Mouse (Mus musculus) adrenal gland, adult 8-10 months (tissue): ENCODE data around the gene Pnrc1. TPM values are rescaled to one million over a fixed set of nuclear protein-coding genes. Genes with fewer than 3 reads are reported as not detected.

ENCODE experiments used
- DNase-seq: peaks from one replicate; pipeline ENCODE4 v3.0.0; 2022
- total RNA-seq, 4 experiments: library from RNA; stranded (reverse); gene quantifications; 2 replicates each; pipeline ENCODE4 v1.2.4; 2022

Pnrc1 gene
- total RNA-seq, 4 experiments from 2014 or later: 132 to 175 (median 155) TPM

DNA sequence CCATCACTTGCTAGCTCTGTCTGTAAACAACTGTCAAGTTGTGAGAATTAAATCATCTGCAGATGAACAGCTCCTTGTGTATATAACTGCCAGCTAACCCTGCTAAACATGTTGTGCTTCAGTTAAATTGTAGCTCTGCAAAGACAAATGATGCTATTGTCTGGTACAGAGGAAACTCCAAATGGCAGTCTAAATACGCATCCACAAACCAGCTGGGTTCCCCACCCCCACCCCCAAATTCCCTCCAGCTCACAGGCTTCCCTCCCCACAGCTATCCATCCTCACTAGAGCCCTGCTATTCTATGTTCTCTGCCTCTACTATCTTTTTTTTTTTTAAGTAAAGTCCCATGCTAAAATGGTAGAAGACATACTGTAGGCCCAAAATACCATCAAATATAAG lies 68.1 kb downstream of the Pnrc1 start:
- DNase-seq: no peak

DNA sequence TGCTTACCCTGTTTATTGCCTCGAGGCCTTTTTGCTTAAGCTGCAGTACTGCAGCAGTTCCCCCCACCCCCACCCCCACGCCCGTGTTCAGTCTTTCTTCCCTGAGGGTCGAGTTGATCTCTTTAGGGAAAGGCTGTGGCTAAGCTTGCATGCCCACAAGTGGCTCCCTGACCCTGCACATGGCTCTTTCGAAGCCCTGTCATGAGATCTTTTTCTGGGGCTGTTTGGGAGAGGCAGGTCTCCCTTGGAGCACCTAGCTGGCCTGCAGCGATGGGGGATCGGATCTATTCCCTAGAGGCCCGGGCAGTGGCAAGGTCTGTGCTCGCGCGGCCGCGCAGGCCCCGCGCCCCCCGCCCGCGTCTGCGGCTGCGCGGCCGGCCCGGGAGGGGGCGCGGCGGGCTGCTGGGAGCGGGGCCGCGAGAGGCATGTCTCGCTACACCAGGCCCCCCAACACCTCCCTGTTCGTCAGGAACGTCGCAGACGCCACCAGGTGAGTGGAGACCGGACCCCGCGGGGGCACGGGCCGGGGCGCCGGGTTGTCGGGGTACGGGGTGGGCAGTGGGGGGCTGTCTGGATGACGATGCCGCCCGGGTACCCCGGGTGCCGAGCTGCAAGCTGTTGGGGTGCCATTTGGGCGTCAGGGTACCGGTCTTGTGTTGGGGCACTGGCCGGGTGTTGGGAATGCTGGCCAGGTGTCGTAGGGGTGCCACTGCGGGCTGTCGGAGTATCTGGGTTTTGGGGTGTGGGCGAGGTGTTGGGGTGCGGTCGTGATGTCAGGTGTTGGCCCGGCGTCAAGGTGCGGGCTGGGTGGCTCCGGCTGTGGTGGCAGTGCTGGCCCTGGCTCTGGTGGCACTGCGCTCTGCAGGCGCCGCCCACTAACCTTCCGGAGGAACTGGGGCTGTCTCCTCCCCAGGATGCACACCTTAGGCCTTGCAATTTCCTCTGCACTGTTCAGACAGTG lies 80.8 kb downstream of the Pnrc1 start, which contains the start of gene Srsf12:
Gene Srsf12, plus strand, starts transcription at position 111 of the 961 bp plus-strand sequence.
- DNase-seq: no peak

DNA sequence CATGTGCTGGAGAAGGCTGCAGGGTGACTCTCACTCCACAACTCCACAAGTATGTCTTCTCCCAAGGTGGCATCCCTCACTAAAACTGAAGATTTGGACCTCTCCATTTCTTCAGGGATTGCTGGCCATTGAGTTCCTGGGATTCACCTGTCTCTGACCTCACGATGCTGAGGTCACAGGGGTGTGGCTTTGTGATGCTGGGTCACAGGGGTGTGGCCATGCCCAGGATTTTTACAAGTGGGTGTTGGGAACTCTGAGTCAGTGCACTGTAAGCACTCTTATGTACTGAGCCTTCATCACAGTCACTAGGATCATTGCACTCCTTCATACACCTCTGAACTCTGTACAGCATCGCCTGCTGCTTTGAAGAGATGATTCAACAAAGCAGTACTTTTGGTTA lies 82.4 kb downstream of the Pnrc1 start:
- DNase-seq: no peak

DNA sequence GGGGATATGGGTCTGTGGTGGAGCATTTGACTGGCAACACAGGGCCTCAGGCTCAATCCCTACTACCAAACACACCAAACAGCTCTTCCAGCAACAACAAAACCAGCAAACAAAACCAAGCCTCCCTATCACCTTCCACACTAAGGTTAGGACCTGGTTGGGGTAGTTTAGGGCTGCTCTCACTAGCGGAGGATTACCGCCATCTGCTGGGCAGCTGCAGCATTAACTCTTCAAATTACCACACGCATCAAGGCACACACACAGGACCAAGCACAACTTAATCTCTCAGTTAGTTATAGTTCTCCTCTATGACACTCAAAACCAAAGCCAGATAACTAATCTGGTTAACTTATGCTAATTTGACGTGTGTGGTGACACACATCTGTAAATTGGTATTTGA lies 85.3 kb downstream of the Pnrc1 start:
- DNase-seq: peak; percentile 20

DNA sequence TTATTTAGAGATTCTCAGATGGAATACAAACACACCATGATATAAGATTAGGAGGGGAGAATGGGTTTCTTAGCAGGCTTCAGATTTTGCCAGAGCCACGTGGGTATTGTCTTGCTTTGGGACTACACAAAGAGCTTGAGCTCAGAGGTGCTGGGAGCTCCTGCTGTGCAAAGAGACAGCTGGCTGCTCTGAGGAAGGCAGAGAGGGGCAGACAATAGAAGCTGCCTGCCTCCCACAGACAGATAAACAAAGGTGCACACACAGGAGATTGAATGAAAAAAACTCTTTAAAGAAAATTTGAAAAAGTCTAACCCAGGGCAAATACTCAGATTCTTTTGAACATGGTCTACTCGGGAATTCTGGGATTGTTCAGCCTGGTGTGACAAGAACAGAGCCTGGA lies 91.8 kb downstream of the Pnrc1 start:
- no peak for DNase-seq

Other genes with a start within 250 kb of the Pnrc1 start
- under 1 TPM in 2 of 4 experiments, not detected in 2; 0.71 to 0.89 TPM for gene Gabrr2, start 227.2 kb downstream of the Pnrc1 start, total RNA-seq
- under 1 TPM in 3 of 4 experiments, not detected in 1; 0.14 to 0.17 (median 0.15) TPM for gene Gabrr1, start 157.6 kb downstream of the Pnrc1 start, total RNA-seq
- gene Pm20d2, start 100.4 kb downstream of the Pnrc1 start, total RNA-seq: 10 to 100 TPM; 15.6 to 42.2 (median 27.4) TPM
- gene Srsf12, start 81.2 kb downstream of the Pnrc1 start, total RNA-seq: 1 to 10 TPM in 3 of 4 experiments, under 1 TPM in 1; 0.63 to 2.4 (median 2.1) TPM
- 10 to 100 TPM; 33.0 to 43.2 (median 38.8) TPM for gene Rngtt, start 20.1 kb upstream of the Pnrc1 start, total RNA-seq